Mouse (Mus musculus): ENCODE results near the gene Ddr2.

The Ddr2 gene

GRCm38 (mm10) chr1:170110516-170111332 lies at the start of gene Ddr2:
Ddr2 (minus strand) TSS chr1:170110762.
- in situ Hi-C loops (cut with MboI, MseI): no loop called here

- in situ Hi-C loops (cut with MboI, MseI): loop anchor here (10.0 kb wide), 1 partner anchor 185 kb away; no protein-coding TSS in a partner anchor
Measured at GRCm38 (mm10) chr1:170159707-170160106, 49.1 kb upstream of the Ddr2 start.

GRCm38 (mm10) chr1:170155761-170156160 lies 45.2 kb upstream of the Ddr2 start:
- in situ Hi-C loops (cut with MboI, MseI): no loop called here

GRCm38 (mm10) chr1:170155298-170155697 lies 44.7 kb upstream of the Ddr2 start:
- in situ Hi-C loops (cut with MboI, MseI): no loop called here

- in situ Hi-C loops (cut with MboI, MseI): no loop called here
Measured at GRCm38 (mm10) chr1:170153986-170154385, 43.4 kb upstream of the Ddr2 start.

- in situ Hi-C loops (cut with MboI, MseI): no loop called here
Measured at GRCm38 (mm10) chr1:170152552-170152951, 42.0 kb upstream of the Ddr2 start.

GRCm38 (mm10) chr1:170150870-170151269 lies 40.3 kb upstream of the Ddr2 start:
- in situ Hi-C loops (cut with MboI, MseI): no loop called here

GRCm38 (mm10) chr1:170149756-170150155 lies 39.2 kb upstream of the Ddr2 start:
- in situ Hi-C loops (cut with MboI, MseI): loop anchor here (25.0 kb wide), 1 partner anchor 612 kb away; the partner anchor contains the start of gene Nuf2

- in situ Hi-C loops (cut with MboI, MseI): loop anchor here (25.0 kb wide), 1 partner anchor 611 kb away; the partner anchor contains the start of gene Nuf2
Measured at GRCm38 (mm10) chr1:170148536-170148935, 38.0 kb upstream of the Ddr2 start.

- in situ Hi-C loops (cut with MboI, MseI): loop anchor here (25.0 kb wide), 1 partner anchor 611 kb away; the partner anchor contains the start of gene Nuf2
Measured at GRCm38 (mm10) chr1:170147651-170148448, 37.3 kb upstream of the Ddr2 start.

GRCm38 (mm10) chr1:170145606-170146005 lies 35.0 kb upstream of the Ddr2 start:
- in situ Hi-C loops (cut with MboI, MseI): loop anchor here (25.0 kb wide), 1 partner anchor 608 kb away; the partner anchor contains the start of gene Nuf2

- in situ Hi-C loops (cut with MboI, MseI): loop anchor here (25.0 kb wide), 1 partner anchor 605 kb away; the partner anchor contains the start of gene Nuf2
Measured at GRCm38 (mm10) chr1:170142256-170142871, 31.8 kb upstream of the Ddr2 start.

- in situ Hi-C loops (cut with MboI, MseI): loop anchor here (25.0 kb wide), 1 partner anchor 604 kb away; the partner anchor contains the start of gene Nuf2
Measured at GRCm38 (mm10) chr1:170141626-170142025, 31.1 kb upstream of the Ddr2 start.

GRCm38 (mm10) chr1:170136351-170137009 lies 25.9 kb upstream of the Ddr2 start:
- in situ Hi-C loops (cut with MboI, MseI): loop anchor here (5.0 to 25.0 kb wide), 3 partner anchors 99 to 599 kb away; partner anchors contain the start of gene Nuf2

GRCm38 (mm10) chr1:170134264-170134663 lies 23.7 kb upstream of the Ddr2 start:
- in situ Hi-C loops (cut with MboI, MseI): loop anchor here (25.0 kb wide), 1 partner anchor 597 kb away; the partner anchor contains the start of gene Nuf2

GRCm38 (mm10) chr1:170130962-170131361 lies 20.4 kb upstream of the Ddr2 start:
- in situ Hi-C loops (cut with MboI, MseI): loop anchor here (25.0 kb wide), 1 partner anchor 594 kb away; the partner anchor contains the start of gene Nuf2

GRCm38 (mm10) chr1:170124644-170125043 lies 14.1 kb upstream of the Ddr2 start:
- in situ Hi-C loops (cut with MboI, MseI): loop anchor here (25.0 kb wide), 1 partner anchor 587 kb away; the partner anchor contains the start of gene Nuf2

GRCm38 (mm10) chr1:170113616-170114015 lies 3.1 kb upstream of the Ddr2 start:
- in situ Hi-C loops (cut with MboI, MseI): no loop called here

GRCm38 (mm10) chr1:170112261-170112660 lies 1.7 kb upstream of the Ddr2 start:
- in situ Hi-C loops (cut with MboI, MseI): no loop called here

GRCm38 (mm10) chr1:170111651-170112226 lies 1.2 kb upstream of the Ddr2 start:
- in situ Hi-C loops (cut with MboI, MseI): no loop called here

Measured in T-helper 2 cell (primary cell).